Mouse (Mus musculus) hindbrain, embryonic 15.5 days (tissue): ENCODE measurements around the gene R3hdm2. TPM values are rescaled to one million over a fixed set of nuclear protein-coding genes. Genes with fewer than 3 reads are reported as not detected.
A peak's percentile ranks its signal among the peaks of the same experiment; 100 is the strongest.

Experiments
- ATAC-seq: fragments of 200-750 bp; cut with Nextera tagmentation; 2 replicates; pipeline ENCODE4 v1.8.0; 2017; ENCODE audit warnings: low read depth, moderate number of reproducible peaks, moderate TSS enrichment; ENCODE audit not compliant: low FRiP score
- H3K27ac ChIP-seq: fragments of 300-500 bp; sonication (generic); replicated peaks from 2 replicates; pipeline ENCODE4 v1.5.1; 2015; ENCODE audit warnings: mild to moderate bottlenecking, inconsistent platforms
- H3K27me3 ChIP-seq: fragments of 300-500 bp; sonication (generic); 2 replicates; pipeline ENCODE4 v1.6.1; 2015; ENCODE audit warnings: control low read depth, inconsistent platforms
- H3K36me3 ChIP-seq: fragments of 300-500 bp; sonication (generic); 2 replicates; pipeline ENCODE4 v1.6.1; 2015; ENCODE audit warnings: control low read depth, inconsistent platforms
- H3K4me1 ChIP-seq: fragments of 300-500 bp; sonication (generic); replicated peaks from 2 replicates; pipeline ENCODE4 v1.6.1; 2015; ENCODE audit warnings: control low read depth, inconsistent platforms
- H3K4me2 ChIP-seq: fragments of 300-500 bp; sonication (generic); 2 replicates; pipeline ENCODE4 v1.6.1; 2015; ENCODE audit warnings: moderate library complexity, mild to moderate bottlenecking, inconsistent platforms
- H3K4me3 ChIP-seq: fragments of 300-500 bp; sonication (generic); 2 replicates; pipeline ENCODE4 v1.5.1; 2015; ENCODE audit warnings: mild to moderate bottlenecking, inconsistent platforms
- H3K9ac ChIP-seq: fragments of 300-500 bp; sonication (generic); 2 replicates; pipeline ENCODE4 v1.6.1; 2015; ENCODE audit warnings: inconsistent platforms
- H3K9me3 ChIP-seq: fragments of 300-500 bp; sonication (generic); 2 replicates; pipeline ENCODE4 v1.6.1; 2016; ENCODE audit warnings: control low read depth, inconsistent platforms
- WGBS: fragments of 180-500 bp; shearing (Covaris S2); methylation state at CpG from one replicate; pipeline ENCODE4 v1.1.7; 2015; 5-methylcytosine and 5-hydroxymethylcytosine counted together
- polyA plus RNA-seq: library from polyadenylated mRNA; unstranded; fragments of >200 nt; fragmentation: Nextera tagmentation; extraction: Ambion mirVana; gene quantifications from 2 replicates; pipeline ENCODE4 v1.2.1, GENCODE M21; 2015

Gene R3hdm2
- polyA plus RNA-seq, 1 experiment from 2014 or later = 38.8 TPM

GRCm38 (mm10) chr10:127407391-127407790 lies 27.3 kb downstream of the R3hdm2 start:
- H3K27me3 ChIP-seq = no peaks in the 10 kb centered on the region
- no peaks in the 10 kb centered on the region for H3K36me3 ChIP-seq
- H3K4me1 ChIP-seq = peaks cover 13% of the 10 kb centered on the region; the same call in 1 of the 2 replicates
- no peak overlapping the region for H3K9ac ChIP-seq
- no peak overlapping the region for H3K27ac ChIP-seq
- 57% methylated on average over 4 of the region's 4 CpGs for WGBS
- no peak overlapping the region for H3K4me2 ChIP-seq
- H3K4me3 ChIP-seq = no peak overlapping the region
- no peaks in the 10 kb centered on the region for H3K9me3 ChIP-seq
- ATAC-seq = no peak

- no peaks in the 10 kb centered on the region for H3K9me3 ChIP-seq
- H3K27ac ChIP-seq = 0 out of 2 replicates have a peak overlapping the region, but pooled peaks have one; percentile 1
- H3K4me1 ChIP-seq = peaks cover 14% of the 10 kb centered on the region; the same call in 1 of the 2 replicates
- no peaks in the 10 kb centered on the region for H3K27me3 ChIP-seq
- H3K36me3 ChIP-seq = no peaks in the 10 kb centered on the region
- 29% methylated on average over 5 of the region's 5 CpGs for WGBS
- no peak overlapping the region for H3K4me2 ChIP-seq
- no peak overlapping the region for H3K9ac ChIP-seq
- ATAC-seq = no peak
- no peak overlapping the region for H3K4me3 ChIP-seq
Measured at GRCm38 (mm10) chr10:127412101-127412500, 32.0 kb downstream of the R3hdm2 start.

GRCm38 (mm10) chr10:127412776-127413175 lies 32.6 kb downstream of the R3hdm2 start:
- Histone ChIP-seq H3K9ac (no peak overlapping the region), H3K9me3 (no peaks in the 10 kb centered on the region), H3K36me3 (no peaks in the 10 kb centered on the region), H3K27me3 (no peaks in the 10 kb centered on the region), H3K27ac (no peak overlapping the region), H3K4me1 (peaks cover 14% of the 10 kb centered on the region; the same call in 1 of the 2 replicates), H3K4me2 (no peak overlapping the region), H3K4me3 (no peak overlapping the region)
- WGBS = 63% methylated on average over 2 of the region's 2 CpGs
- no peak for ATAC-seq

- Histone ChIP-seq H3K27ac (no peak overlapping the region), H3K4me3 (no peak overlapping the region), H3K4me2 (no peak overlapping the region), H3K9me3 (no peaks in the 10 kb centered on the region), H3K27me3 (no peaks in the 10 kb centered on the region), H3K4me1 (peaks cover 14% of the 10 kb centered on the region; the same call in 1 of the 2 replicates), H3K9ac (no peak overlapping the region), H3K36me3 (no peaks in the 10 kb centered on the region)
- ATAC-seq = no peak
- WGBS = 79% methylated on average over 1 of the region's 1 CpGs
Measured at GRCm38 (mm10) chr10:127413585-127413984, 33.5 kb downstream of the R3hdm2 start.

GRCm38 (mm10) chr10:127414141-127414540 lies 34.0 kb downstream of the R3hdm2 start:
- H3K9ac ChIP-seq = no peak overlapping the region
- H3K27me3 ChIP-seq = no peaks in the 10 kb centered on the region
- no peak overlapping the region for H3K4me2 ChIP-seq
- H3K27ac ChIP-seq = no peak overlapping the region
- H3K4me3 ChIP-seq = no peak overlapping the region
- ATAC-seq = no peak
- WGBS = 66% methylated on average over 3 of the region's 3 CpGs
- no peaks in the 10 kb centered on the region for H3K36me3 ChIP-seq
- H3K4me1 ChIP-seq = peaks cover 17% of the 10 kb centered on the region; the same call in 1 of the 2 replicates
- H3K9me3 ChIP-seq = no peaks in the 10 kb centered on the region

GRCm38 (mm10) chr10:127420131-127420530 lies 40.0 kb downstream of the R3hdm2 start:
- H3K27ac ChIP-seq = no peak overlapping the region
- H3K9me3 ChIP-seq = no peaks in the 10 kb centered on the region
- H3K4me1 ChIP-seq = peaks cover 34% of the 10 kb centered on the region
- H3K4me2 ChIP-seq = peak overlapping the region; percentile 50
- H3K4me3 ChIP-seq = 0 out of 2 replicates have a peak overlapping the region, but pooled peaks have one; percentile 8
- 6% methylated on average over 6 of the region's 6 CpGs for WGBS
- ATAC-seq = no peak
- H3K27me3 ChIP-seq = no peaks in the 10 kb centered on the region
- H3K36me3 ChIP-seq = no peaks in the 10 kb centered on the region
- H3K9ac ChIP-seq = no peak overlapping the region

- ATAC-seq = peak; percentile 54
- Histone ChIP-seq H3K4me2 (peak overlapping the region; percentile 50), H3K27me3 (no peaks in the 10 kb centered on the region), H3K4me3 (peak overlapping the region; percentile 31), H3K27ac (peak overlapping the region; percentile 61), H3K9me3 (no peaks in the 10 kb centered on the region), H3K4me1 (peaks cover 34% of the 10 kb centered on the region), H3K9ac (peak overlapping the region; percentile 14; the same call in 1 of the 2 replicates), H3K36me3 (no peaks in the 10 kb centered on the region)
- WGBS = 6% methylated on average over 9 of the region's 9 CpGs
Measured at GRCm38 (mm10) chr10:127420676-127421353, 40.7 kb downstream of the R3hdm2 start.

- Histone ChIP-seq H3K4me2 (peak overlapping the region; percentile 50), H3K9ac (no peak overlapping the region), H3K4me1 (peaks cover 34% of the 10 kb centered on the region), H3K4me3 (peak overlapping the region; percentile 7), H3K27ac (peak overlapping the region; percentile 69; the same call in 1 of the 2 replicates), H3K36me3 (no peaks in the 10 kb centered on the region), H3K9me3 (no peaks in the 10 kb centered on the region), H3K27me3 (no peaks in the 10 kb centered on the region)
- WGBS = 16% methylated on average over 6 of the region's 6 CpGs
- no peak; the same call in 1 of the 2 replicates for ATAC-seq
Measured at GRCm38 (mm10) chr10:127422047-127422446, 41.9 kb downstream of the R3hdm2 start.

GRCm38 (mm10) chr10:127425794-127426193 lies 45.7 kb downstream of the R3hdm2 start:
- no peaks in the 10 kb centered on the region for H3K36me3 ChIP-seq
- H3K9me3 ChIP-seq = no peaks in the 10 kb centered on the region
- H3K9ac ChIP-seq = no peak overlapping the region
- ATAC-seq = no peak
- H3K27ac ChIP-seq = no peak overlapping the region
- H3K4me3 ChIP-seq = no peak overlapping the region
- peaks cover 19% of the 10 kb centered on the region for H3K4me1 ChIP-seq
- no peak overlapping the region for H3K4me2 ChIP-seq
- no peaks in the 10 kb centered on the region for H3K27me3 ChIP-seq
- 95% methylated on average over 2 of the region's 2 CpGs for WGBS

GRCm38 (mm10) chr10:127426670-127427069 lies 46.5 kb downstream of the R3hdm2 start:
- 0 out of 2 replicates have a peak, but pooled peaks have one; percentile 21 for ATAC-seq
- no peaks in the 10 kb centered on the region for H3K36me3 ChIP-seq
- H3K9me3 ChIP-seq = no peaks in the 10 kb centered on the region
- no peak overlapping the region for H3K9ac ChIP-seq
- no peaks in the 10 kb centered on the region for H3K27me3 ChIP-seq
- H3K27ac ChIP-seq = peak overlapping the region; percentile 38; the same call in 1 of the 2 replicates
- 16% methylated on average over 2 of the region's 2 CpGs for WGBS
- H3K4me1 ChIP-seq = peaks cover 10% of the 10 kb centered on the region
- no peak overlapping the region for H3K4me2 ChIP-seq
- no peak overlapping the region for H3K4me3 ChIP-seq

- Histone ChIP-seq H3K27ac (0 out of 2 replicates have a peak overlapping the region, but pooled peaks have one; percentile 38), H3K9me3 (no peaks in the 10 kb centered on the region), H3K4me2 (no peak overlapping the region), H3K4me1 (peaks cover 6% of the 10 kb centered on the region), H3K4me3 (no peak overlapping the region), H3K36me3 (no peaks in the 10 kb centered on the region), H3K27me3 (no peaks in the 10 kb centered on the region), H3K9ac (no peak overlapping the region)
- no peak for ATAC-seq
- WGBS = 97% methylated on average over 1 of the region's 1 CpGs
Measured at GRCm38 (mm10) chr10:127427107-127427506, 47.0 kb downstream of the R3hdm2 start.

GRCm38 (mm10) chr10:127427987-127428386 lies 47.9 kb downstream of the R3hdm2 start:
- ATAC-seq = no peak
- no peaks in the 10 kb centered on the region for H3K36me3 ChIP-seq
- no peak overlapping the region for H3K9ac ChIP-seq
- H3K4me1 ChIP-seq = 0 out of 2 replicates have a peak, but pooled peaks cover 2% of the 10 kb centered on the region
- WGBS = 98% methylated on average over 1 of the region's 1 CpGs
- H3K9me3 ChIP-seq = no peaks in the 10 kb centered on the region
- H3K4me2 ChIP-seq = no peak overlapping the region
- no peaks in the 10 kb centered on the region for H3K27me3 ChIP-seq
- H3K27ac ChIP-seq = no peak overlapping the region
- H3K4me3 ChIP-seq = no peak overlapping the region
